Mouse (Mus musculus): ENCODE results near the gene Scarb2.

DNA sequence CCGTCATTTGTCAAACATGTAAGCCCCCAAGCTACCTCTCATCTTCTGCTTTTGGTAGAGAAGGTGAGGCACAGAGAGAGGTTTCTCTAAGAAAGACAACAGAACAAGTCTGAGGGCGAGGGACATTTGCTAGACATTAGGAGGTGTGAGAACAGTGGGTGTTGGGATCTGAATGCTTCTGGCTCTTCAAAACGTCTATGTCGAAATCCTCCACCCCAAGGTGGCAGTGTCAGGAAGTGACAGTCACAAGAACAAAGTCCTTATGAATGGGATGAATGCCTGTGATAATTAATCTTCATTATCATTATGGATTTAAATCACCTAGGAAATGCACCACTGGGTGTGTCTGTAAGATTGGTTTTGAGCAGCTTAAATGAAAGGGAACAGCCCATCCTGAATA is 11.3 kb downstream of the Scarb2 start:
- TF ChIP-seq MAFK (IDR thresholded peaks at IDR 0.05; ENCODE audit: insufficient read depth, low read depth, low read length): no peak
- TF ChIP-seq ZC3H11A (IDR thresholded peaks at IDR 0.05; ENCODE audit: borderline replicate concordance, low read depth, low read length): no peak
- TF ChIP-seq ZNF384 (IDR thresholded peaks at IDR 0.05; ENCODE audit: low read depth, low read length): no peak
- TF ChIP-seq HCFC1 (IDR thresholded peaks at IDR 0.05; ENCODE audit: borderline replicate concordance, insufficient read depth, low read length): no peak

Data from ES-E14 (cell line).